Mouse (Mus musculus): ENCODE data around the gene Acot5. TPM values are rescaled to one million over a fixed set of nuclear protein-coding genes. Genes with fewer than 3 reads are reported as not detected.
A peak's percentile ranks its signal among the peaks of the same experiment; 100 is the strongest.

Gene Acot5
- polyA plus RNA-seq, 1 experiment from 2014 or later: not detected

DNA sequence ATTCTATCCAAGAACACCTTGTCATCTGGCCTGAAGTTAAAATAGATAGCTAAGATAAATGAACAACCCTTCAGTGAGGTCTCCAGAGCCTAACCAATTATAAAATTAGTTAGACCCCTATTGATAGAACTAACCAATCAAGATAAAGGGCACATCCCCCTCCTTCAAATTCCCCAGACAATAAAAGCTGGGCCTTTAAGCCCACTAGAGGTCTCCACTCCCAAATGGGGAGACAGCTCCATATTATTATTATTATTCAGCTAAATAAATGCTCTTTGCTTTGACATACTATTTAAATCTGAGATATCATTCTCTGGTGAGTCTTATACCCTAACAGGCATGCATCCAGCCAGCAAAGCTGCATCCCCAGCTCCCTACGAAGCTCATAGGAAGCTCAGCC is 40.8 kb downstream of the Acot5 start:
- no peak for ATAC-seq (replicated peaks; ENCODE audit: low FRiP score, low read depth)
- H3K4me3 ChIP-seq (replicated peaks; ENCODE audit: low read depth, low read length): no peak overlapping the region
- no peak for DNase-seq (ENCODE audit: low spot score)
- no peaks in the 10 kb centered on the region for H3K9me3 ChIP-seq (replicated peaks; ENCODE audit: low read length)
- H3K4me1 ChIP-seq (replicated peaks; ENCODE audit: insufficient read depth, low read length): 0 out of 2 replicates have a peak, but pooled peaks cover 4% of the 10 kb centered on the region
- H3K27me3 ChIP-seq (ENCODE audit: insufficient read depth, low read length): no peaks in the 10 kb centered on the region
- TF ChIP-seq CTCF (IDR thresholded peaks at IDR 0.05; ENCODE audit: low read depth): peak; percentile 6; the same call in 1 of the 2 replicates
- no peaks in the 10 kb centered on the region for H3K36me3 ChIP-seq (ENCODE audit: insufficient read depth, low read length)
- H3K27ac ChIP-seq: no peak overlapping the region
- no peak overlapping the region for H3K4me2 ChIP-seq (ENCODE audit: low read length)
- WGBS: 84% methylated on average over 1 of the region's 1 CpGs
- no peak overlapping the region for H3K9ac ChIP-seq (ENCODE audit: low read depth, low read length)

DNA sequence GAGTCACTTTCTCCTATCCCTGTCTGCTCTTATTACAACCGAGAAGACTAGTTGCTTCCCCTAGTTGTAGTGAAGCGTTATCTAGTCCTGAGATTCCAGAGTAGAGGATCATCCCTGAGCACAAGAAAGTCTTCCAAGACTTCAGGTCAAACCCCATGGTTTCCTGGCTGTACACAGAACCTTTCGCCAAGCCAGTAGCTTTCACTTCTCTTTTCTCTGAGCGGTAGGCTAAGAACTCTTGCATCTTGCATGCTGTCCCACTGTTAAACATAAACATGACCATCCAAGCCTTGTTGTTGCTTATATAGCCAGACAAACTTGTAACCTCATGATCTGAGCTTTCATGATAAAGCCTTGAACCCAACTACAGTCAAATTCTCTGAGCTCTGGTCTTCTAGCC is 41.7 kb downstream of the Acot5 start:
- no peak for TF ChIP-seq CTCF (IDR thresholded peaks at IDR 0.05; ENCODE audit: low read depth)
- no peak for DNase-seq (ENCODE audit: low spot score)
- H3K36me3 ChIP-seq (ENCODE audit: insufficient read depth, low read length): no peaks in the 10 kb centered on the region
- no peaks in the 10 kb centered on the region for H3K27me3 ChIP-seq (ENCODE audit: insufficient read depth, low read length)
- no peak for ATAC-seq (replicated peaks; ENCODE audit: low FRiP score, low read depth)
- no peak overlapping the region for H3K9ac ChIP-seq (ENCODE audit: low read depth, low read length)
- no peak overlapping the region for H3K4me2 ChIP-seq (ENCODE audit: low read length)
- no peak overlapping the region for H3K27ac ChIP-seq
- H3K9me3 ChIP-seq (replicated peaks; ENCODE audit: low read length): no peaks in the 10 kb centered on the region
- 88% methylated on average over 4 of the region's 4 CpGs for WGBS
- H3K4me1 ChIP-seq (replicated peaks; ENCODE audit: insufficient read depth, low read length): 0 out of 2 replicates have a peak, but pooled peaks cover 8% of the 10 kb centered on the region
- H3K4me3 ChIP-seq (replicated peaks; ENCODE audit: low read depth, low read length): no peak overlapping the region

DNA sequence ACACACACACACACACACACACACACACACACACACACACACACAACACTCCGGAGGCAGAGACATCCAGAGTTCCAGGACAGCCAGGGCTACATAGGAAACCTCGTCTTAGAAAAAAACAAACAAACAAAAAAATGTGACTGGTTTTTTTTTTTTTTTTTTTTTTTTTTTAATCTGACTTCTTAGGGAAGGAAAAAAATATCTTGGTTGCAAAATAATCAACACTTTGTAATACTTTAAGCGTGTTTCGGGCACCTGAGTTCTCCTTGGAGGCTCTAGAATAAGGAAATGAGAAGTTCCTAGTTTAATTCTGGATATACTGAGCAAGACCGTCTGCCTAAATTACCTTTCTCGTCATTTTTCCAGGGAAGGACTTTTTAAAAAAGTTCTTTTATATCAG is 44.6 kb downstream of the Acot5 start:
- Histone ChIP-seq H3K27ac (no peak overlapping the region), H3K27me3 (ENCODE audit: insufficient read depth, low read length) (no peaks in the 10 kb centered on the region), H3K36me3 (ENCODE audit: insufficient read depth, low read length) (no peaks in the 10 kb centered on the region), H3K9ac (ENCODE audit: low read depth, low read length) (no peak overlapping the region), H3K9me3 (replicated peaks; ENCODE audit: low read length) (no peaks in the 10 kb centered on the region), H3K4me2 (ENCODE audit: low read length) (peak overlapping the region; percentile 86), H3K4me1 (replicated peaks; ENCODE audit: insufficient read depth, low read length) (0 out of 2 replicates have a peak, but pooled peaks cover 8% of the 10 kb centered on the region), H3K4me3 (replicated peaks; ENCODE audit: low read depth, low read length) (peak overlapping the region; percentile 79)
- TF ChIP-seq CTCF (IDR thresholded peaks at IDR 0.05; ENCODE audit: low read depth): no peak
- 38% methylated on average over 6 of the region's 6 CpGs for WGBS
- DNase-seq (ENCODE audit: low spot score): no peak
- no peak for ATAC-seq (replicated peaks; ENCODE audit: low FRiP score, low read depth)

DNA sequence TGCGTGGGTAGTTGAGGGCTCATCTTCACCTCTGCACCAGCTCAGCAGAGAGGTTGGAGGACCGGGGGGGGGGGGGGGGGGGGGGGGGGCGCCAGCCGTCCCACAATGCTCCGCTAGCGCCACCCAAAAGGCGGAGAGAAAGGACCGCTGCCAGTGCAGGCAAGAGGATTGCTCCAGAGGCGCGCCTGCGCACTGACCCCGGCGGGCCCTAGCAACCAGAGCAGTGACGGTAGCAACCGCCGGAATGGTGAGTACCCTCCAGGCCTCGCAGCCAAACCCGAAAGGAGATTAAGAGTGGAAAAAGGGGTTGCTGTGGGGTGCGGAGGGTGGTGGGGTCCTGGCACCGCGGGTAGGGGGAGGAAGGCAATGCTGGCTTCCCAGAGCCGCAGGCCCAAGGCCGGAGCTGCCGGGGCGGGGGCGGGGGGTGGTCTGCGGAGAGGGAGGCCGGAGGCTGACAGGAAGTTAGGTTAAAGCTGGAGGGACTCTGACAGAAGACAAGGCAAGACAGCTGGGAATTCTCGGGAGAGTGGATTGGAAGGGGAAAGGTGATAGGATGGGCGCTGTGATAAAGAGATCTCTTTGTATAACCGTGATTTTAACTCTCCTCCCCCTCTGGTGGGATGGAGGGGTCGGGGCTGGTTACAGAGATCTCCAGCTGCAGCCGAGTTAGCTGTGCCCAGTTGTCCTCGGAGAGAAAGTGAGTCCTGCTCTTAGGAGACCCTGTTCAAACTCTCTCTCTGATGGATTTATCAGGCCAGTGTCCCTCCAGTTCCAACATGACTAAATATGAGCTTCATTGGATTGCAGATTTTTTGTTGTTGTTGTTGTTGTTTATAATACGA is 45.2 kb downstream of the Acot5 start, which contains the start of gene Dnal1:
Gene Dnal1 (plus strand): TSS at position 214 of the 842 bp plus-strand sequence.
- peak within 1 kb of the TSS; percentile 63 for H3K9ac ChIP-seq (ENCODE audit: low read depth, low read length)
- H3K4me2 ChIP-seq (ENCODE audit: low read length): peak within 1 kb of the TSS; percentile 86
- H3K27me3 ChIP-seq (ENCODE audit: insufficient read depth, low read length): no peaks in the 10 kb centered on the region
- DNase-seq (ENCODE audit: low spot score) (peak; percentile 96), ATAC-seq (replicated peaks; ENCODE audit: low FRiP score, low read depth) (peak; percentile 94)
- 0 out of 2 replicates have a peak, but pooled peaks cover 8% of the 10 kb centered on the region for H3K4me1 ChIP-seq (replicated peaks; ENCODE audit: insufficient read depth, low read length)
- no peaks in the 10 kb centered on the region for H3K36me3 ChIP-seq (ENCODE audit: insufficient read depth, low read length)
- H3K27ac ChIP-seq: no peak within 1 kb of the TSS
- H3K9me3 ChIP-seq (replicated peaks; ENCODE audit: low read length): no peaks in the 10 kb centered on the region
- WGBS: 3% methylated on average over 31 of the region's 35 CpGs
- peak; percentile 12; the same call in 1 of the 2 replicates for TF ChIP-seq CTCF (IDR thresholded peaks at IDR 0.05; ENCODE audit: low read depth)
- peak within 1 kb of the TSS; percentile 79 for H3K4me3 ChIP-seq (replicated peaks; ENCODE audit: low read depth, low read length)

DNA sequence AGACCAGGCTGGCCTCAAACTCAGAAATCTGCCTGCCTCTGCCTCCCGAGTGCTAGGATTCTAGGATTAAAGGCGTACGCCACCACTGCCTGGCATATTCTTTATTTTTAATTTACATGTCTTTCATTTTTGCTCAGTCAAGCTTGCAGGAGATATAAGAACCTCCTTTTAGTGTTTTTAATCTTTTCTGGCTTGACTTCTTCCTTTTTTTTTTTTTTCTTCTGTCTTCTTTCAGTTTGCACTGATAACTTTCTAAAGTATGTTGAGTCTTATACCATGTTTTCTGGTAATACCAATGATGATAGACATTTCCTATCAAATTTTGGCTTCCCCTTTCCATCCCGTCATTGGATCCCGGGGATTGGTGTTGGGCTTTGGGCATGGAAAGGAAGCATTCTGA is 50.5 kb downstream of the Acot5 start:
- no peak for ATAC-seq (replicated peaks; ENCODE audit: low FRiP score, low read depth)
- Histone ChIP-seq H3K27me3 (ENCODE audit: insufficient read depth, low read length) (no peaks in the 10 kb centered on the region), H3K36me3 (ENCODE audit: insufficient read depth, low read length) (no peaks in the 10 kb centered on the region), H3K4me2 (ENCODE audit: low read length) (no peak overlapping the region), H3K9me3 (replicated peaks; ENCODE audit: low read length) (no peaks in the 10 kb centered on the region), H3K4me3 (replicated peaks; ENCODE audit: low read depth, low read length) (no peak overlapping the region), H3K4me1 (replicated peaks; ENCODE audit: insufficient read depth, low read length) (0 out of 2 replicates have a peak, but pooled peaks cover 7% of the 10 kb centered on the region), H3K9ac (ENCODE audit: low read depth, low read length) (no peak overlapping the region), H3K27ac (no peak overlapping the region)
- DNase-seq (ENCODE audit: low spot score): no peak
- TF ChIP-seq CTCF (IDR thresholded peaks at IDR 0.05; ENCODE audit: low read depth): no peak
- WGBS: 96% methylated on average over 5 of the region's 5 CpGs

Other genes starting within 250 kb of the Acot5 start
- gene Numb, start 147.4 kb upstream of the Acot5 start, polyA plus RNA-seq (2015; fragmentation: Nextera tagmentation; extraction: Ambion mirVana): 28.7 and 31.5 TPM in 2 replicates
- 12.3 and 13.0 TPM in 2 replicates for gene Riox1, start 118.7 kb upstream of the Acot5 start, polyA plus RNA-seq (2015; fragmentation: Nextera tagmentation; extraction: Ambion mirVana)
- gene Heatr4, start 84.5 kb upstream of the Acot5 start, polyA plus RNA-seq (2015; fragmentation: Nextera tagmentation; extraction: Ambion mirVana): not detected in 2 replicates
- gene Acot2, start 81.5 kb upstream of the Acot5 start, polyA plus RNA-seq (2015; fragmentation: Nextera tagmentation; extraction: Ambion mirVana): 64.8 and 71.9 TPM in 2 replicates
- gene Acot1, start 59.8 kb upstream of the Acot5 start, polyA plus RNA-seq (2015; fragmentation: Nextera tagmentation; extraction: Ambion mirVana): 176 and 184 TPM in 2 replicates
- gene Acot4, start 30.9 kb upstream of the Acot5 start, polyA plus RNA-seq (2015; fragmentation: Nextera tagmentation; extraction: Ambion mirVana): 17.5 and 20.7 TPM in 2 replicates
- not detected in 2 replicates for gene Gm49366, start 30.4 kb upstream of the Acot5 start, polyA plus RNA-seq (2015; fragmentation: Nextera tagmentation; extraction: Ambion mirVana)
- gene Acot3, start 17.2 kb upstream of the Acot5 start, polyA plus RNA-seq (2015; fragmentation: Nextera tagmentation; extraction: Ambion mirVana): 9.3 and 9.5 TPM in 2 replicates
- gene Acot6, start 31.3 kb downstream of the Acot5 start, polyA plus RNA-seq (2015; fragmentation: Nextera tagmentation; extraction: Ambion mirVana): 1.9 and 2.0 TPM in 2 replicates
- 3.4 TPM in 2 replicates for gene Dnal1, start 45.0 kb downstream of the Acot5 start, polyA plus RNA-seq (2015; fragmentation: Nextera tagmentation; extraction: Ambion mirVana)
- 0.33 and 0.50 TPM in 2 replicates for gene Pnma1, start 79.2 kb downstream of the Acot5 start, polyA plus RNA-seq (2015; fragmentation: Nextera tagmentation; extraction: Ambion mirVana)
- 4.8 and 5.8 TPM in 2 replicates for gene Elmsan1, start 149.6 kb downstream of the Acot5 start, polyA plus RNA-seq (2015; fragmentation: Nextera tagmentation; extraction: Ambion mirVana)
- 45.6 and 51.3 TPM in 2 replicates for gene Ptgr2, start 215.9 kb downstream of the Acot5 start, polyA plus RNA-seq (2015; fragmentation: Nextera tagmentation; extraction: Ambion mirVana)
- 53.8 and 64.6 TPM in 2 replicates for gene Zfp410, start 247.5 kb downstream of the Acot5 start, polyA plus RNA-seq (2015; fragmentation: Nextera tagmentation; extraction: Ambion mirVana)